Mouse (Mus musculus) kidney, embryonic 15.5 days (tissue): ENCODE results near the gene Zdhhc17. TPM values are rescaled to one million over a fixed set of nuclear protein-coding genes. Genes with fewer than 3 reads are reported as not detected.

Source experiments
- ATAC-seq: fragments of 200-750 bp; cut with Nextera tagmentation; replicated peaks from 2 replicates; pipeline ENCODE4 v1.8.0; 2017; ENCODE audit warnings: moderate TSS enrichment; ENCODE audit not compliant: low FRiP score
- H3K27ac ChIP-seq: fragments of 300-500 bp; sonication (generic); 2 replicates; pipeline ENCODE4 v1.5.1; 2015; ENCODE audit warnings: mild to moderate bottlenecking, inconsistent platforms
- H3K27me3 ChIP-seq: fragments of 300-500 bp; sonication (generic); 2 replicates; pipeline ENCODE4 v1.6.1; 2015; ENCODE audit warnings: inconsistent platforms
- H3K36me3 ChIP-seq: fragments of 300-500 bp; sonication (generic); 2 replicates; pipeline ENCODE4 v1.6.1; 2015; ENCODE audit warnings: inconsistent platforms
- H3K4me1 ChIP-seq: fragments of 300-500 bp; sonication (generic); 2 replicates; pipeline ENCODE4 v1.6.1; 2015; ENCODE audit warnings: inconsistent platforms
- H3K4me2 ChIP-seq: fragments of 300-500 bp; sonication (generic); 2 replicates; pipeline ENCODE4 v1.6.1; 2015; ENCODE audit warnings: moderate library complexity, mild to moderate bottlenecking, inconsistent platforms
- H3K4me3 ChIP-seq: fragments of 300-500 bp; sonication (generic); replicated peaks from 2 replicates; pipeline ENCODE4 v1.5.1; 2015; ENCODE audit warnings: mild to moderate bottlenecking, inconsistent platforms
- H3K9ac ChIP-seq: fragments of 300-500 bp; sonication (generic); 2 replicates; pipeline ENCODE4 v1.6.1; 2015; ENCODE audit warnings: mild to moderate bottlenecking, inconsistent platforms
- H3K9me3 ChIP-seq: fragments of 300-500 bp; sonication (generic); replicated peaks from 2 replicates; pipeline ENCODE4 v1.6.1; 2016; ENCODE audit warnings: inconsistent platforms
- WGBS: fragments of 180-500 bp; shearing (Covaris S2); methylation state at CpG from one replicate; pipeline ENCODE4 v1.1.7; 2015; ENCODE audit warnings: mixed read lengths; 5-methylcytosine and 5-hydroxymethylcytosine counted together
- polyA plus RNA-seq: library from polyadenylated mRNA; unstranded; fragments of >200 nt; fragmentation: Nextera tagmentation; extraction: Ambion mirVana; gene quantifications from 2 replicates; pipeline ENCODE4 v1.2.1, GENCODE M21; 2015

Gene Zdhhc17
- polyA plus RNA-seq, 1 experiment from 2014 or later = 24.7 TPM

DNA sequence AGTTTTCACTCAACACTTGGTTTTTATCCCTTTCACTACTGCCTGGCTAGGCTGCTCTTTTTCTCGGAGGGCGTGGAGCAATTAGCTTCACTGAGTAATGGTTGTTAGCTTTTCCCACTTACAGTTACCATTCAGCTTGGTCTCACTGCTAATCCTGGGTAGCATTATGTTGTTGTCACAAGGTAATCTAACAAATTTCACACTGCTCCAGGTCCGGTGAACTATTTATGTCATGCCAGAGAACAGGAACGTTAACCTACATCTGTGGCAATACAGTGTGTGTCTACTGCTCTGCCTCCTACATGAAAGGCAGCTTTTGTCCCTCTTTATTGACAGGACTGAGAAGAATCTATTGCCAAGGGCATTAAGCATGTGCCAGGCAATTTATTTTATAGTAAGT, 14.8 kb upstream of the Zdhhc17 start:
- WGBS = 68% methylated on average over 4 of the region's 4 CpGs
- no peaks in the 10 kb centered on the region for H3K9me3 ChIP-seq
- no peaks in the 10 kb centered on the region for H3K4me1 ChIP-seq
- no peaks in the 10 kb centered on the region for H3K36me3 ChIP-seq
- H3K4me2 ChIP-seq = no peak overlapping the region
- H3K4me3 ChIP-seq = no peak overlapping the region
- no peak overlapping the region for H3K27ac ChIP-seq
- H3K9ac ChIP-seq = no peak overlapping the region
- no peak for ATAC-seq
- no peaks in the 10 kb centered on the region for H3K27me3 ChIP-seq

DNA sequence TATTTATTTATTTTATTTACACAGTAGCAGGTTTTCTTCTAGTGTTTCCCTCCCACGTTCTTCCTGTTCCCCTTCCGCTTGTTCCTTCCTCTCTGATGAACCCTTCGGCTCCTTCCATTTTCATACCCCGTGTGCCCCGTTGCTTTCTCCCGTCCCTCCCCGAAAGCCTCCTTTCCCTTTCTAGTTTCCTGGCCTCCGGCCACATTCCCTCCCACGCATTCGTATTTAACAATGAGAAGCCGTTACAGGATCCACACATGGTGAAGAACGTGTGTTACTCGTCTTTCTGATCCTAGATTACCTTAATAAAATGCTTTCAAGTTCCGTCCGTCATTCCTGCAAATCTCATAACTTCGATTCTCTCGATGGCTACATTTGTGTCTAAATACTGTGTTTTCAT, 4.5 kb upstream of the Zdhhc17 start:
- Histone ChIP-seq H3K4me3 (no peak overlapping the region), H3K4me1 (no peaks in the 10 kb centered on the region), H3K9ac (no peak overlapping the region), H3K4me2 (no peak overlapping the region), H3K9me3 (no peaks in the 10 kb centered on the region), H3K27ac (no peak overlapping the region), H3K36me3 (no peaks in the 10 kb centered on the region), H3K27me3 (no peaks in the 10 kb centered on the region)
- ATAC-seq = no peak
- WGBS = 68% methylated on average over 17 of the region's 17 CpGs

DNA sequence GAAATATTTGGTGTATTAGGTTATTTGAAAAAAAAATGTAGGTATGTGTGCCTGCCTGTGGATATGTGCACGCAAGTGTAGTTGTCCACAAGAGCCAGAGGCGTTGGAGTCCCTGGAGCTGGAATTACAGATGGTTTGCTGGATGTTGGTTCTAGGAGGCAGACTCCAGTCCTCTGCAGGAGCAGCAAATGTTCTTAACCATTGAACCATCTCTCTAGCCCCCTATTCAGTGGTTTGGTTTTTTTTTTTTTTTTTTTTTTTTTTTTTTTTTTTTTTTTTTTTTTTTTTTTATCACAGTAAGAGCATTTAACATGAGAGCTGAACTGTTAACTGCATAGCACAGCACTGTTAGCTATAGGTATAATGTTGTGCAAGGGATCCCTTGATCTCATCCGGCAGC, 3.3 kb upstream of the Zdhhc17 start:
- no peaks in the 10 kb centered on the region for H3K27me3 ChIP-seq
- no peak for ATAC-seq
- H3K4me1 ChIP-seq = peaks cover under 1% of the 10 kb centered on the region
- no peak overlapping the region for H3K4me3 ChIP-seq
- H3K4me2 ChIP-seq = no peak overlapping the region
- H3K9ac ChIP-seq = no peak overlapping the region
- H3K9me3 ChIP-seq = no peaks in the 10 kb centered on the region
- H3K27ac ChIP-seq = no peak overlapping the region
- no peaks in the 10 kb centered on the region for H3K36me3 ChIP-seq
- 96% methylated on average over 3 of the region's 3 CpGs for WGBS

DNA sequence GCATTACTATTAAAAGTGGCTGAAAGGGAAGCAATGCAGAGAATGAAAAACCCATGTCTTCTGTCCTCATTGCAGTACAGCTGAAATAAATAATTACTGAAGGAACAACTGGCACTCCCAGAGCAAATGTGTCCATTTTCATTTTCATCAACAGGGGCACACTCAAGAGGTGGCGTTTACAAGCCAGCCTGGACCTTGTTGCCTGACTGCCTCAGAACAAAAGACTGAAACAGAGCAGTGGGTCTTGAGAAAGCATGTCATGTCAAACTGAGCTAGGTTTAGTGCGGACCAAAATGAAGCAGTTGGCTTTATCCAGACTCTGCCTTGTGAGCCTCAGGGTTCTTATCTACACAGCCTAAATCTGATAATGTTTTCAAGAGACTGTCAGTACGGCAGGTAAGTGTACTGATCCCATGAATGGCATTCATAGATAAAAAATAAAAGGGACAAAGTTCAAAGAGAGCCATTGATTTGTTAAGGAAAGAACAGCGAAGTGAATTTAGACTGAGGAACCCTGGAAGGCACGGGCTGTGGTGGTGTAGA, 2.6 kb upstream of the Zdhhc17 start:
- 71% methylated on average over 5 of the region's 5 CpGs for WGBS
- no peaks in the 10 kb centered on the region for H3K27me3 ChIP-seq
- no peak for ATAC-seq

DNA sequence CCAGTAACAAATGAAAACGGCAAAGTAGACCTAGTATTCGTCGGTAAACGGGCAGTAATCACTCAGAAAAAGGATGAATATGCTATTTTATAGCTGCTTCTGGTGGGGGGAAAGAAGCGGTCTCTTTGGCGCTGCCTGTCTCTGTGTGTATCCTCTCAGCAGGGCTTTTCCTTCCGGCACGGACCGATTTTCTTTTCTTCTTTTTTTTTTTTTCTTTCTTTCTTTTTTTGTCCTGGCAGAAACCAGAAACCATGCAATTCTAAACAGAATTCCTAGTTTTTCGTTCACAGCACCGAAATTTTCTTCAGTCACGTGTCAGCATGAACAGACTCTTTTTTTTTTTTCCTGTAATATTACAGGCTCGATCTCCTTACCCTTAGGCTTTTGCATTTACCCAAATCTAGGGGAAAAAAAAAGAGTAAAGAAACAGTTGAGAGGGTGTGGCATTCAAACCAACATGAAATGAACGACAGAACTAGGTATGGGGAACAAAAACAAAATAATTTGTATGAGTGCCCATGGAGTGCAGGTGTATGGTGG, 1.4 kb upstream of the Zdhhc17 start:
- peak overlapping the region; percentile 95 for H3K9ac ChIP-seq
- no peaks in the 10 kb centered on the region for H3K27me3 ChIP-seq
- H3K27ac ChIP-seq = peak overlapping the region; percentile 99
- 2% methylated on average over 14 of the region's 14 CpGs for WGBS
- no peak for ATAC-seq
- H3K36me3 ChIP-seq = no peaks in the 10 kb centered on the region
- peak overlapping the region; percentile 89 for H3K4me2 ChIP-seq
- H3K4me3 ChIP-seq = peak overlapping the region; percentile 89
- no peaks in the 10 kb centered on the region for H3K9me3 ChIP-seq
- peaks cover 10% of the 10 kb centered on the region for H3K4me1 ChIP-seq

More for the DNA sequence above, 2.6 kb upstream of the Zdhhc17 start:
- Histone ChIP-seq H3K4me2 (no peak overlapping the region), H3K4me3 (no peak overlapping the region), H3K9me3 (no peaks in the 10 kb centered on the region), H3K36me3 (no peaks in the 10 kb centered on the region), H3K9ac (no peak overlapping the region), H3K27ac (no peak overlapping the region), H3K4me1 (peaks cover 7% of the 10 kb centered on the region)

DNA sequence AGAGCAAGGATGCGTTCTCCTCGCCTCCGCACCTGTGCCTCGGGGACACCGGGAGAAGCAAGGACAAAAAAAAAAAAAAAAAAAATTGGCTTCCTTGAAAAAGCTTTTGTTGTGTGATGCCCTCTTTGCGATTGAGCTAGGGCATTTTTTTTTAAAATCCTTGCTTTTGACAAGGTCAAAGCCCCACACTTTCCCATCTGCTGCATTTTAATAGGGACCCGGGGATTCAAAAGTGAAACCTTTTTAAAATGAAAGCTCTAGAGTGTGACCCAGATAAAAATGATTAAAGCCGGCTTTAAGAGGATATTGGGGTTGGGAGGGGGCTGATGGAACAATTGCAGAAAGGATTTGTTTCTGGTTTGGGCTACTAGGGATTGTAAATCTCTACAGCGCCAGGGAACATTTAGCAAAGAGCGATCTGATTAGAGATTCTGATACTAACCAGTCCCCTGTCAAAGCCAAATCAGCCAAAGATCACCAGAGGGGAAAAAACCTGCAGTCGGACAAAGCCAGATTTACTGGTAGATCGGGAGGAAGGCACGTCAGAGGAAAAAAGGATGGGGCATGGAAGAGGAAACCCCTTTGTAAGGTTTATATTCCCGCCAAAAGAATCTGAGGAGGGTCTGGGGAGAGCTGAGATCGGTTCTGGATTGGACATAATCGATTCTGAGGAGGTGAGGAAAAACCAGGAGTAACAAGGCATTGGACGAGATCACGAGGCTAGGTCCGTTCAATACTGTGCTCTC, 713 bp upstream of the Zdhhc17 start:
- under 1% methylated on average over 19 of the region's 19 CpGs for WGBS
- H3K4me2 ChIP-seq = peak overlapping the region; percentile 89
- peak overlapping the region; percentile 95 for H3K9ac ChIP-seq
- no peaks in the 10 kb centered on the region for H3K27me3 ChIP-seq
- peak overlapping the region; percentile 99 for H3K27ac ChIP-seq
- ATAC-seq = no peak
- H3K36me3 ChIP-seq = no peaks in the 10 kb centered on the region
- H3K4me1 ChIP-seq = peaks cover 15% of the 10 kb centered on the region
- H3K9me3 ChIP-seq = no peaks in the 10 kb centered on the region
- H3K4me3 ChIP-seq = peak overlapping the region; percentile 89

DNA sequence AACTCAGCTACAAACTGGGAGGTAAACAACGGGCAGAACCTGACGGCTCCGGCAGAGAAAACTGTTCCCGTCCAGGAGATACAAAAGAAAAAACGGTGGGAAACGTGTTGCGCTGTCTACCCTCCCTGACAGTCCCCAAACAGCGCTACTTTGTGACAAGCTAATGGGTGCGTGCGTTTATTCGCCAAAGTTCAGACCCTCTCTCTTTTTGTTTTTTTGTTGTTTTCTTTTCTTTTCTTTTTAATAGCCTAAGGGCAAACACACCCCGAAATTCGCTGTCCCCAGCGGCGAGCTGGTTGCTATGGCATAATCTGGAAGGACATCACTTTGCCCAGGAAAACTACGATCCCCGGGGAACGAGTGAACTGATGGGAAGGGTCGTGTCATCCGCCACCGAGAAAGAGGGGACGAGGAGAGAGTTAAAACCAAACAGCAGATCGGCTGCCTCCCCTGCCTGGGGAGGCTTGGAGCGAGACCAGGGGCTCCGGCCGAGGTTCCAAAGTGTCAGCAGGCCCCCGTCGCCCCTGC, 763 bp downstream of the Zdhhc17 start:
- Histone ChIP-seq H3K27ac (peak overlapping the region; percentile 99), H3K4me3 (peak overlapping the region; percentile 89), H3K9ac (peak overlapping the region; percentile 95), H3K4me2 (peak overlapping the region; percentile 89), H3K4me1 (peaks cover 21% of the 10 kb centered on the region), H3K27me3 (no peaks in the 10 kb centered on the region), H3K9me3 (no peaks in the 10 kb centered on the region), H3K36me3 (no peaks in the 10 kb centered on the region)
- ATAC-seq = no peak
- under 1% methylated on average over 28 of the region's 28 CpGs for whole genome bisulfite sequencing

DNA sequence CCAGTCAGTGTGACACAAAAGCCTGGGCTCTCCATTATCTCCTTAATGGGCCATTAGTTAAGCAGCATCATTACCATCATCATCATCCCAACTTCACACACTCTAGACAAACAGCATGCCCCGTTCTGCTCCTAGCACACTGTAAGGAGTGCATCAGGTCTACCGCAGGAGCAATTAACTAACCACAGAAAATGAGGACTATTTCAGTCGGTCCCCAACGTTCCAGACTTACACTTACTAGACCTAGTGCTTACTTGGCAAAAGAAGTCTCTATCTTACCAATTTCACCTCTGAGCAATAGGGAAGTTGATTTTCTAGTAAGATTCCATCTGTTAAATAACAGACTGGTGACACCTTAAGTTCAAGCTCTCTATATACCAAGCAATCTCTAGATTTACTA, 2.3 kb downstream of the Zdhhc17 start:
- no peak overlapping the region for H3K4me3 ChIP-seq
- H3K4me2 ChIP-seq = no peak overlapping the region
- ATAC-seq = no peak
- H3K9me3 ChIP-seq = no peaks in the 10 kb centered on the region
- WGBS = 59% methylated on average over 4 of the region's 4 CpGs
- no peaks in the 10 kb centered on the region for H3K27me3 ChIP-seq
- peaks cover 21% of the 10 kb centered on the region for H3K4me1 ChIP-seq
- no peaks in the 10 kb centered on the region for H3K36me3 ChIP-seq
- H3K27ac ChIP-seq = no peak overlapping the region
- H3K9ac ChIP-seq = no peak overlapping the region

DNA sequence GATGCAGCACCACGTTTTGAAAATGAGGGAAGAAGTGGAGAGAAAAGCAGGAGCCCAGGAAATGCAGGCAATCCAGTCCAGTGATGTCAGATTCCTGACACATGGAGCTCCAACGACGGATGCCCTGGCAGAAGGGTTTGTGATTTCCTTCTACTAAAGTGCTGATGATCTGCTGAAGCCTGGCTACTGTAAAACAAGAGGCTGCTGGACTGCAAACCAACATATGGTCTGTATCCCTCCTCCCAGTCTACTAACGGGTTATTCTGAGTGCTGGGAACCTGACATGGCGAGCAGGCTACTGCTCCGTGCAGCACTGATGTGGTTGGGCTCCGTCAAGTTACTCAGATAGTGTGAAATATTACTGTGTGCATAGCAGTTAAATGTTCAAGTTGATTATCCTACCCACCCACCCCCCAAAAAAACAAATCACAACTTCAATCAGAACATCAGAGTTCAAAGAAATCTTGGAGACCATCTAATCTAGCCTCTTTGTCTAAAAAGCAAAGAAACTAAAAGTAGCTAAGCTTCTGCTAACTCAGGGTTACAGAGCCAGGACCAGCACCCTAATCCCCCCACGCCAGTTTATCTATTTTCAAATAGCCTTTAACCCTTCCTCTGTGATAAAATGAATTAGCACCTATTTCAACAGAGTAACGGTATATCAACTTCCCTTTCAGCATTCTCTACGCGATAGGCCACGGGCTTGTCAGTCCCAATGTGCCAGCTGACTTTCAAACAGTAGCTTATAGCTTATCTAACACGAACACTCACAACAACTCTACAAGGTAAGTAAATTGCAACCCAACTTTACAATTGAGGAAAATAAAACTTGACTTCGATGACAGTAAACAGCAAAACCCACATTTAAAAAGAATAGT, 4.1 kb downstream of the Zdhhc17 start:
- Histone ChIP-seq H3K9ac (no peak overlapping the region), H3K27ac (0 out of 2 replicates have a peak overlapping the region, but pooled peaks have one; percentile 13), H3K4me1 (peaks cover 21% of the 10 kb centered on the region), H3K27me3 (no peaks in the 10 kb centered on the region), H3K36me3 (no peaks in the 10 kb centered on the region), H3K9me3 (no peaks in the 10 kb centered on the region), H3K4me3 (no peak overlapping the region), H3K4me2 (no peak overlapping the region)
- ATAC-seq = no peak
- WGBS = 46% methylated on average over 14 of the region's 14 CpGs

DNA sequence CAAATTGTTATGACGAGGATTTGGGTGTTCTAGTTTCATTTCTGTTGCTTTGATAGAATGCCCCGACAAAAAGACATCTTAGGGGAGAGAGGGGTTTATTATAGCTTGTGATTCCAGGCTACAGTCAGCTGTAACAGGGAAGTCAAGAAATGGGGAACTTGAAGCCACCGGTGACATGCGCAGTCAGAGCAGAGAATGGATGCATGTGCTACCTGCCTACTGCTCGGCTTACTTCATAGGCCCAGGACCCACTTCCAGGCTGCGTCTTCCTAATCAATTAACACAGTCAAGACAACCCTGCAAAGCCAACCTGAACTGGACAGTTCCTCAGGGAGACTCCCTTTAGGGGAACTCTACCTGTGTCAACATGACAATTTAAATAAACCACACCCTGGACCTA, 5.7 kb downstream of the Zdhhc17 start:
- Histone ChIP-seq H3K4me1 (peaks cover 21% of the 10 kb centered on the region), H3K4me2 (no peak overlapping the region), H3K27ac (no peak overlapping the region), H3K9ac (no peak overlapping the region), H3K9me3 (no peaks in the 10 kb centered on the region), H3K4me3 (no peak overlapping the region), H3K36me3 (no peaks in the 10 kb centered on the region), H3K27me3 (no peaks in the 10 kb centered on the region)
- 93% methylated on average over 6 of the region's 6 CpGs for WGBS
- ATAC-seq = no peak

DNA sequence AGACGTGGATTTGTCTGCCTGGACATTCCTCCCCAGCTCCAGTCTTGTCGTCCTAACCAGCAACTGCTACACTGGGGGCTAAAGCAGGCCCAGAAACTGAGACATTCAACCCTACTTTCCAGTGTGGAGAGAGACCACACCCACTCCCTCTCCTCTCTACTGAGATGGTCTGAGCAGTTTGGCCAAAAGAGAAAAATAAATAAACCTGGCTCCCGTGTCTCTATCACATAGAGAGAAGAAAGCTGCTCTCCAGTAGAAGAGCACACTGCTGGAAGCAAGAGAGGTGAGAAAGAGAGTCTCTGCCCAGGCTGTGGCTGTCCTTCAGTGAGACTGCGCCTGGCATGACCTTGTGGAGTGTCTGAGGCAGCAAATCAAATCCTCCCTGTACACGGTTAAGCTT, 10.7 kb downstream of the Zdhhc17 start:
- H3K27ac ChIP-seq = no peak overlapping the region
- no peak overlapping the region for H3K4me2 ChIP-seq
- peaks cover 9% of the 10 kb centered on the region for H3K4me1 ChIP-seq
- no peaks in the 10 kb centered on the region for H3K36me3 ChIP-seq
- ATAC-seq = no peak
- WGBS = 60% methylated on average over 5 of the region's 5 CpGs
- no peaks in the 10 kb centered on the region for H3K27me3 ChIP-seq
- H3K4me3 ChIP-seq = no peak overlapping the region
- no peak overlapping the region for H3K9ac ChIP-seq
- no peaks in the 10 kb centered on the region for H3K9me3 ChIP-seq

DNA sequence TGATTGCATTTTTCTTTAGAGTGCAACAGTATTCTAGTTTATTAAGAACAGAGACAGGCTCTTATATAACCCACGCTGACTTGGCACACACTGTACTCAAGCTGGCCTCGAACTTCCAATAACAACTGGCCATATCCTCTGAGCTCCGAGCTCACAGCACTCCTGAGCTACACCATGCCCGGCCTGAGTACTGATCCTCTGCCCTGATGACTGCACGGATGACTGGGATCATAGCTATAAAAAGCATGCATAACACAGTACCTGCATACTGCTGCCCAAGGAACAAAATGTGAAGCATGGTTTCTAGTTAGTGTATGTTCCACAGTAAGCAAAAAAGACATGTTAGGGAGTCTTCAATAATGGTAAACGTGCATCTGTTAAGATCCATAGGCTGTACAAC, 12.8 kb downstream of the Zdhhc17 start:
- H3K27me3 ChIP-seq = no peaks in the 10 kb centered on the region
- H3K9me3 ChIP-seq = no peaks in the 10 kb centered on the region
- 79% methylated on average over 6 of the region's 6 CpGs for WGBS
- no peak overlapping the region for H3K9ac ChIP-seq
- no peak overlapping the region for H3K27ac ChIP-seq
- H3K4me1 ChIP-seq = peaks cover 13% of the 10 kb centered on the region
- no peak overlapping the region for H3K4me3 ChIP-seq
- no peak overlapping the region for H3K4me2 ChIP-seq
- H3K36me3 ChIP-seq = no peaks in the 10 kb centered on the region
- ATAC-seq = no peak
